Mouse (Mus musculus): ENCODE measurements at regions not wholly inside any gene's neighbourhood (a gene's known extent, or its start where the extent isn't known, plus 50 kb on each side); places are given as distances from the start of the nearest gene placed in this dataset.

DNA sequence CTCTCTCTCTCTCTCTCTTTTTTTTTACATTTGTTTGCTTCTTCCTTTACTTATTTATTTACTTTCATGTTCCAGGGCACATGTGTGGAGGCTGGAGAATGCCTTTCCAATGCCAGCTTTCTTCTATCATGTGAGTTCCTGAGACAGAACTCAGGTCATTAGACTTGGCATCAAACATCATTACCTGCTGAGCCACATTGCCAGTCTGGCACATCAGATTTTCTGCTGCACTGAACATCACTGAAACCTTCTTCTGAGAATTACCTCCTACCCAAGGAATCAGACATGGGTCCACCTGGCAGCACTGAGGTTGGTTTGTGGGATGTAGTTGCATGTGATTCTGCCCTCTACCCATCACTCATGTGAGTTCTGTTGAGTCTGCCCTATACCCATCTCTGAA, 279.2 kb upstream of the Fam19a5 start:
- no peak for DNase-seq

DNA sequence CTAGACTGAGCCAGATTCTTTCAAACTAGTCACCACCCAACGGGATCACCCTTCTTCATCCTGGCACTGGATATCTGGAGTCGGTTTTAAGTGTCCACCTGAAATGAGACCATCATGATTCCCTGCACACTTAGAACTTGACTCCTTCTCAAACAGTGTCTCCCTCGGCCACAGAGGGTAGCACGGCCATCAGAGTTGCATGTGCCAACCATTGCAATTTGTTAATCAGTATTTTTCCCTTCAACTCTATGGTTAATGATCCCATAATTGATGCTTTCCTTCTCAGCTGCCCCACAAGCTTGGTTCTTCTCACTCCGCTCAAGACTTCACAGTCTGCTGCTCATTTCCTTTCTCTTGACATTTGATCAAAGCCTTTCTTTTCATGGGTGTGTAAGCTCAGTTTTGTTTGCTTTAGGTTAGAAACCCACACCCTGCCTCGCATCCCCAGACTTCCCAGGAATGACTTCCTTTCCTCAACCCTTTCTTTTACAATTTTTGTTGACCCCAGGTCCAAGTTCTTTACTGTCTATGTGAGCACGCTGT, 253.0 kb upstream of the Fam19a5 start:
- DNase-seq = no peak

- no peak for DNase-seq
These were observed 224.2 kb upstream of the Fam19a5 start for GRCm38 (mm10) chr15:87319896-87320295.

- peak; percentile 11 for DNase-seq
These were observed 222.8 kb upstream of the Fam19a5 start for GRCm38 (mm10) chr15:87321067-87321985.

DNA sequence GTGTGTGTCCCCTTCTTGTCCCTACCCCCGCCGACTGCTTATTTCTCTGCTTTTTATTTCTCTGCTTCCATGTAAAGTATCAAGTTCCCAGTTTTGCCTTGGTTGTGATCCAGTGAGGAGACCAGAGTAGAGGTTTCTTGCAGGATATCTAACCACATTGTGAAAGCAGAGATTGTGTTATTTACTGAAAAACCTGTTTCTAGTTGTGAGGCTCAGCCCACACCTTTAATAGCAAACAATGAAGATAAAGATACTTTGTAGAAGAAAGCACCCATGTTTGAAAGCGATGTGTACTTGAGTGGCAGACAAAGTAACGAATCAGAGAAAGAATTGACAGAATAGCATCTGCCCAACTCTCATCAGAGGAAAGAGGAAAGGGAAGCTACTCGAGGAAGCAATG, 218.7 kb upstream of the Fam19a5 start:
- no peak for DNase-seq

GRCm38 (mm10) chr15:87326281-87326680, 217.8 kb upstream of the Fam19a5 start:
- DNase-seq = no peak

DNA sequence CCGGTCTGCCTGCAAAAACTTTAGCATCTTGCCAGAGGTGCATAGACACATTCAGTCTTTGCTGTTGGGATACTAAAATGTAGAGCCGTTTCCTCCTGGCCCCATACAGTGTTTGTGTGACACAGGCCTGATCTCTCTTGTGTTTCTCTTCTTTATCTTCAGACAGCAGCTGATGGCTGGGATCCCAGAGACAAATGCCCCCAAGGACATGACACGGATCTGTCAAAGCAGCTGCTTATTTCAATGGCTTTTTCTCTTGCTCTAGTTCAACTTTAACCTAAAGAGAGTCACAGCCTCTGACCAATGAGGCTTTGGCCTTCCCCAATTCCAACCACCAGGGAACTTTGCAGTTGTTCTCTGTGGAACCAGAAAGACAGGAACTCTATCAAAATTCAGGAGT, 211.7 kb upstream of the Fam19a5 start:
- peak; percentile 18 for DNase-seq

DNA sequence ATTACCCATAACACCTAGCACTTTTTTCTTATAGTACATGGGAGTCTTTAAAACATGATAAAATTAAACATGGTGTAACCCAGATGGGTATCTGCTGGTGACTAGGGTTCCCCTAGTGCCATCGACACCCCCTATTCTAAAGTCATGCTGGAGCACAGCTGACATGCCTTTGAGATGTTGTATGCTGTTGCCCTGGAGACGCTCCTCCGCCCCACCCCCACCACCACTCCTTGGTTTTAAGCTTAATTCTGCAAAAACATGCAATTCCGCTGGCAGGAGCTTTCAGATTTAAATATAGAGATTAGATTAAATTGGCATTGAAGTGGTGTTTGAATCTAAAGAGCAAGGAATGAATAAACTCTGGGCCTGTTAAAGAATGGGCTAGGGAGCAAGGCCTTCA, 210.6 kb upstream of the Fam19a5 start:
- DNase-seq = no peak

- no peak for DNase-seq
These were observed 209.7 kb upstream of the Fam19a5 start for GRCm38 (mm10) chr15:87334430-87334829.

- DNase-seq = no peak
These were observed 208.8 kb upstream of the Fam19a5 start for GRCm38 (mm10) chr15:87335324-87335723.

GRCm38 (mm10) chr15:87335737-87336136, 208.4 kb upstream of the Fam19a5 start:
- DNase-seq = no peak

- DNase-seq = no peak
These were observed 204.2 kb upstream of the Fam19a5 start for GRCm38 (mm10) chr15:87339904-87340303.

- no peak for DNase-seq
These were observed 201.4 kb upstream of the Fam19a5 start for GRCm38 (mm10) chr15:87342656-87343055.

GRCm38 (mm10) chr15:87345826-87346225, 198.3 kb upstream of the Fam19a5 start:
- DNase-seq = peak; percentile 16

DNA sequence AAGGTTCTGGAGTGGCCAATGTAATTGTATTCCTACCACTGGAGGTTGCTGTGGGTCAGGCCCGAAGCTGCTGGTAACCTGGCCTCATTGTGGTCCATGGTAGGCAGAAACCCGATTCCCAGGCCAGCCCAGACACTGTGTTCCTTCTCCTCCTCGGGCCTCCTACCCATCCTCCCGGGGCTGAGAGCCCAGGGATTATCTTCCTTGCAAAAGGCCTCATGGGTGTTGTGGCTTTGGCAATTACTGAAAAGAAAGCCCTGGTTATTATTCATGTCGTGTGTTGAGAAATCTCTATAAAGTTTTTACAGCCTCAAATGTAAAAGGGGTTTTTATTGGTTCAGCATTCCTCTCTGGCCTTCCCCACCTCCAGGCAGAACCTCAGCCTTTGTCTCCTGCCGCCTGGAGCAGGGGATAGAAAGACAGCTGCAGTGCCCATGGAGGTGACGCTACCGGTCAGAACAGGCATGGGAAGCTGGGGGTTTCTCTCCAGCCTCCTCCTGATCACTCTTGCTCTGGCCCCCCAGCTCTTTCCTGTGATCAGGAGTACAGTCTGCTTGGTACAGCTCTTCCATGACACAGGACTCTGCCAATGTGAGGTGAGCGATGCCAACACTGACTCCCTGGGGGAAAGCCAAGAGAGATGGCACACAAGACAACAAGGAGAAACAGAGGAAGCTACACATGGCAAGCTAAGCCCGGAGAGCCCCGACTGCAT, 194.4 kb upstream of the Fam19a5 start:
- no peak for DNase-seq

DNA sequence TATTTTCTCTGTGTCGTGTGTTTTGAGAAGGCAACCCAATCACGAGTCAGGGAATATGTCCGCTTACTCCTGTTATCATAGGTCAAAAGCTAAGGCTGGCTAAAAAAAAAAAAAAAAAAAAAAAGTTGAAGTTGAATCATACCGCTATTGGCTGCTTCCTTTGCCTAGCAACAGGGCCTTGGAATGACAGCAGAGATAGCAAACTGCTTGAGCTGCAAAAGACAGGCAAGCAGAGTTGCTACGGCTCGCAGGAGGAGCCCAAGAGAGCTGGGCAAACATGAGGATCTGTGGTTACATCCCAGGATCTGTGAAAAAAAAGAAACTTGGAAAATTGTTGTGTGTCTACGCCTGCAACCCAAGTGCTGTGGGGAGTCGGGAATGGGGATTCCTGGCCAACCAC, 191.3 kb upstream of the Fam19a5 start:
- peak; percentile 22 for DNase-seq

DNA sequence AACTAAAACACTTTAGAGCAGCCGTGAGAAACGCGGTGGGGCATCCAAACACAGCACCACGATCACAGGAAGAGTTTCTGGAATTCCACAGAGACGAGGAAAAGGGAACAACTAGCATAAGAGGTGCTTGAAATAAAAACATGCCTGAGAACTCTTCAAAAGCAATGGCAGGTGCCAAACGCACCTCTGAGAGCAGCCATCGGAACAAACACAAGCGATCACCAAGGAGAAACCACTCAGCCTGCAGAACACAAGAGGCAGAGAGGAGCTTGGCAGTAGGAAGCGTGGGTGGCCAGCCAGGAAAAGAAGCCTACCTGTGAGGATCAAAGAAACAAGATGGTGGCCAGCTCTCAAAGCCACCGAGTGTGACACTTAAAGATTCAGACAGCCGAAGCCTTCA, 190.2 kb upstream of the Fam19a5 start:
- no peak for DNase-seq

GRCm38 (mm10) chr15:87360457-87360856, 183.6 kb upstream of the Fam19a5 start:
- no peak for DNase-seq

- peak; percentile 3 for DNase-seq
These were observed 178.3 kb upstream of the Fam19a5 start for GRCm38 (mm10) chr15:87365712-87366361.

GRCm38 (mm10) chr15:87367381-87367780, 176.7 kb upstream of the Fam19a5 start:
- peak; percentile 4 for DNase-seq

DNA sequence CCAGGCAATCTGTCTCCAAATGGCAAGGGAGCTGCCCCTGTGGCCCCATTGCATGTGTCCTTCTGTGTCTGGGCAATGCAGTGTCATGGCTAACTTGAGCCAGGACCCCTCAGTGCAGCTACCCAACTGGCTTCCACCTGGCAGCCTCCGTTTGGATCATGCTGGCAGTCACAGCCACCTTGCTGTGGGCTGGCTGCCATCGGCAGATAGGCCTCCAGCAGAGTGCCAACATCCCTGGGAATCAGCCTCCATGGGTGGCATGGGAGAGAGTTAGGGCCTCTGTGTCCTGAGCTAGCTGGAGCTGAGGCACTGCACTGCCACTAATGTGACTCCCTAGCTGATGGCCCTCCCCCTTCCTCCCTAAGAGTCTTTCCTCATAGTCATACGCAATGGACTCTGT, 174.7 kb upstream of the Fam19a5 start:
- DNase-seq = no peak

GRCm38 (mm10) chr15:87369836-87370235, 174.3 kb upstream of the Fam19a5 start:
- DNase-seq = no peak

GRCm38 (mm10) chr15:87370761-87371160, 173.3 kb upstream of the Fam19a5 start:
- no peak for DNase-seq
